Mouse (Mus musculus) testis, adult 2 months (tissue): Measurements from ENCODE around the gene Faf2.

Experiments
- CTCF ChIP-seq: fragments of 200-500 bp; IDR thresholded peaks from 2 replicates; pipeline ENCODE4 v1.5.1; 2012; ENCODE audit warnings: low read depth, mild to moderate bottlenecking, inconsistent platforms, low read length, moderate library complexity; ENCODE audit not compliant: control insufficient read depth, insufficient read depth, insufficient replicate concordance
- POLR2A ChIP-seq: fragments of 200-500 bp; IDR thresholded peaks from 2 replicates; pipeline ENCODE4 v1.6.1; 2012; ENCODE audit warnings: low read depth, mild to moderate bottlenecking, inconsistent platforms, low read length, moderate library complexity; ENCODE audit not compliant: control insufficient read depth

DNA sequence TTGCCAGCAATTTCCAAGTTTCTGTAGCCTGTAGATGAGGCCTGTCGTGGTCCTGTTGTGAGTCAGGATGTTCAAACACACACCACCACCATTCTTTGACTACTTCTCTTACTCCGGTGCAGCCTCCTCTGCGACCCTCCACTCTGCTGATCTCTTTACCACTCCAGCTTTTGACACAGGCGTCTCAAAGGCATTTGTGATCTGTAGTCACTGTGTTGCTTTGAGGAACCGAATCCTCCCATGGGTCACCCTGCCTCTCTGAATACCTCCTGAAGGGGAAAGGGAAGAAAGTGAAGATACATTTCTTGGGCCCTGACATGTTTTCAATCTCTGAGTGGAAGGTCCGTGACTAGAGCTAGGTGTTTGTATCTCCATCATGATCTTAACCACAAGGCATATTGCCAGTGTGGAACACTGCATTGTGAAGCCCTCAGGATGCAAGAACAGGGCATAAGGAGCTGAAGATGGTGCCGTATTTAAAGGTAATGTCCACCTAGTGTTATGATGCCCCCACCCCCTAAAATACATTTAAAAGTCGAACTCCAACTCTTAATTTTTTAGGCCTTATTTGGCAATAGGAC is 29.7 kb upstream of the Faf2 start:
- TF ChIP-seq CTCF = no peak
- no peak for TF ChIP-seq POLR2A
